Mouse (Mus musculus) lung, embryonic 14.5 days (tissue): ENCODE results near the gene Ap1s2. TPM values are rescaled to one million over a fixed set of nuclear protein-coding genes. Genes with fewer than 3 reads are reported as not detected.

Source experiments
- ATAC-seq: fragments of 200-750 bp; cut with Nextera tagmentation; 2 replicates; pipeline ENCODE4 v1.8.0; 2017; ENCODE audit warnings: mild to moderate bottlenecking, moderate TSS enrichment, moderate library complexity; ENCODE audit not compliant: insufficient read depth
- DNase-seq: peaks from one replicate; pipeline ENCODE4 v3.0.0-alpha.2; 2015
- H3K27ac ChIP-seq: fragments of 300-500 bp; sonication (generic); 2 replicates; pipeline ENCODE4 v1.5.1; 2014; ENCODE audit warnings: low read depth, mild to moderate bottlenecking, moderate library complexity
- H3K27me3 ChIP-seq: fragments of 300-500 bp; sonication (generic); 2 replicates; pipeline ENCODE4 v1.6.1; 2014; ENCODE audit warnings: low read length, control low read depth; ENCODE audit not compliant: insufficient read depth
- H3K36me3 ChIP-seq: fragments of 300-500 bp; sonication (generic); 2 replicates; pipeline ENCODE4 v1.6.1; 2014; ENCODE audit warnings: control low read depth; ENCODE audit not compliant: insufficient read depth
- H3K4me1 ChIP-seq: fragments of 300-500 bp; sonication (generic); 2 replicates; pipeline ENCODE4 v1.6.1; 2014; ENCODE audit warnings: antibody characterized with exemption, control low read depth; ENCODE audit not compliant: insufficient read depth
- H3K4me2 ChIP-seq: fragments of 300-500 bp; sonication (generic); 2 replicates; pipeline ENCODE4 v1.6.1; 2014; ENCODE audit warnings: mild to moderate bottlenecking
- H3K4me3 ChIP-seq: fragments of 300-500 bp; sonication (generic); 2 replicates; pipeline ENCODE4 v1.5.1; 2014; ENCODE audit warnings: low read depth, low read length
- H3K9ac ChIP-seq: fragments of 300-500 bp; sonication (generic); 2 replicates; pipeline ENCODE4 v1.6.1; 2014
- H3K9me3 ChIP-seq: fragments of 300-500 bp; sonication (generic); 2 replicates; pipeline ENCODE4 v1.6.1; 2016; ENCODE audit warnings: low read depth, low read length, control low read depth
- CTCF ChIP-seq: IDR thresholded peaks from 2 replicates; pipeline ENCODE4 v1.5.1; 2016; ENCODE audit warnings: antibody characterized with exemption, low read depth
- WGBS: fragments of 180-500 bp; shearing (Covaris S2); extraction: QIAGEN DNeasy Blood & Tissue Kit; methylation state at CpG from one replicate; pipeline ENCODE4 v1.1.7; 2014; 5-methylcytosine and 5-hydroxymethylcytosine counted together
- polyA plus RNA-seq: library from polyadenylated mRNA; unstranded; fragments of >200 nt; fragmentation: Nextera tagmentation; extraction: Ambion mirVana; gene quantifications from 2 replicates; pipeline ENCODE4 v1.2.1, GENCODE M21; 2014

The Ap1s2 gene
- 19.8 and 20.1 TPM in 2 replicates for polyA plus RNA-seq

DNA sequence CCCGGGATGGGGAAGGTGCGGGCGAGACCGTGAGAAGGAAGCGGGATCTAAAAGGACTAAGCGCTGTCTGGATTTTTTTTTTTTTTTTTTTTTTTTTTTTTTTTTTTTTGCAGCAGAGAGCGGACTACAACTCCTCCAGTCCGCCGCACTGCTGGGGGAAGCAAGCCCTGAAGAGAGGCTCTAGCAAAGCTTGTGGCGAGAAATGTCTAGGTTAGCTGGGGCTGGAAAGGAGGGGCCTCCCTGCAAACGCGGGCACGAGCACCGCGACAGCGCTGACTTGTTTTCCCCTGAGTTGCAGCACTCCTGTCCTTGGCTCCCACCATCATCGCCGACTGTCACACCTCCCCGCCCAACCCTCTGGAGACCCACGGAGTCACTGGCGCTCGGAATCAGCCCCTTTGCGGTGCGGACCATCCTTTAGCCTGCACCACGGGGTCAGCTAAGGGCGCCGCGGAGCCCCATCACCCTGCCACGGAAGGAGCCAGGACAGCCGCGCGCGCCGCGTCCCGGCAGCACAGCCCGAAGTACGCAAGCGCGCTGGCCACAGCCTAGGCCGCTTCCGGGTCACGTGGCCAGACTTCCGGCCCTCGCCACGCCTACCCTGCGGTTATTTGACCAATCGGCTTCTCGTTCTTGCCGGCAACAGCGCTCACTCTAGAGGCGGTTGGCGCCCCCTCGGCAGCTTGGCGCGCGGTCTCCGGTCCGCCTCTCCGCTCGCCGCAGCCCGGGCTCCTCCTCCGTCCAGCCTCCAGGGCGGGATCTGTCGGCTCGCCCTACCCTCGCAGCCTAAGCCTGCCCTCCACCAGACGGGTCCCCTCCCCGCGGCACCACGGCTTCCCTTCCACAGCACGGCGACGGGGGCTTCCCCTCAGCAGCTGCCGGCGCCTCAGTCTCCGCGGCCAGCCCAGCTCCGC is at the start of gene Ap1s2:
Ap1s2 (plus strand) TSS at position 681 of the 914 bp plus-strand sequence.
- Histone ChIP-seq H3K36me3 (no peaks in the 10 kb centered on the region), H3K9ac (peak within 1 kb of the TSS; percentile 56), H3K27me3 (no peaks in the 10 kb centered on the region), H3K4me3 (peak within 1 kb of the TSS; percentile 54), H3K4me1 (no peaks in the 10 kb centered on the region), H3K27ac (peak within 1 kb of the TSS; percentile 58; the same call in 1 of the 2 replicates), H3K4me2 (peak within 1 kb of the TSS; percentile 61), H3K9me3 (no peaks in the 10 kb centered on the region)
- ATAC-seq: peak; percentile 99
- peak; percentile 21 for TF ChIP-seq CTCF
- peak; percentile 95 for DNase-seq
- WGBS: 12% methylated on average over 53 of the region's 80 CpGs

DNA sequence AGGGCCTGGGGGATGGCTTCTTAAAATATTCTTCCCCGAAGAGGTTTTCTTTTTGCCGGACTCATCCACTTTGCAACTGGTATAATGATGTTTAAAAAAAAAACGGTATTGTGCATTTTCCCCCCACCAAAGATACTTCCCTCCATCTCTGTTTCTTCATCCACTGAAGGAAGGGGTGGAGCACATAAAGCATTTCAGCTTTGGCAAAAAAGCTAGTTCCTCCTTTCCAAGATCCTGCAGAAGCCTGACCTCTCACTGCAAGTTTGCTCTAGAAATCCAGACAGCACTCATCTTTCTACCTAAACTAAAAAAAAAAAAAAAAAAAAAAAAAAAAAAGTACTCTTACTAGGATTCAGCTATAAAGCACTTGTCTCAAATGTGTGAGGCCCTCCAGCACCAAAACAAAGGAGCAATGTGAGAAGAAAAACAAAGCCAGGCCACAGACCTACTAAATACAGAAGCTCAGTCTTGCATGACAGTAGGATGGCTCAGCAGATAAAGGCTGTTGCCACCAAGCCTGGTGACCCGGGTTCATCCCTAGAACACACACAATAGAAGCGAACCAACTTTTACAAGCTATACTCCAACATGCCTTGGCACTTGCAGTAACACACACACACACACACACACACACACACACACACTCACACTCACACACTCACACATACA is 41.0 kb upstream of the Ap1s2 start:
- no peak for TF ChIP-seq CTCF
- ATAC-seq: no peak
- no peak for DNase-seq
- H3K36me3 ChIP-seq: no peaks in the 10 kb centered on the region
- H3K4me1 ChIP-seq: no peaks in the 10 kb centered on the region
- H3K4me2 ChIP-seq: no peak overlapping the region
- no peak overlapping the region for H3K4me3 ChIP-seq
- WGBS: 60% methylated on average over 5 of the region's 5 CpGs
- no peaks in the 10 kb centered on the region for H3K9me3 ChIP-seq
- H3K27me3 ChIP-seq: no peaks in the 10 kb centered on the region
- H3K27ac ChIP-seq: no peak overlapping the region
- H3K9ac ChIP-seq: no peak overlapping the region

GRCm38 (mm10) chrX:163868659-163869278 is 40.0 kb upstream of the Ap1s2 start:
- no peaks in the 10 kb centered on the region for H3K4me1 ChIP-seq
- H3K9me3 ChIP-seq: no peaks in the 10 kb centered on the region
- DNase-seq (no peak), ATAC-seq (no peak)
- WGBS: 76% methylated on average over 11 of the region's 11 CpGs
- H3K4me3 ChIP-seq: no peak overlapping the region
- no peaks in the 10 kb centered on the region for H3K27me3 ChIP-seq
- no peak overlapping the region for H3K9ac ChIP-seq
- no peak overlapping the region for H3K27ac ChIP-seq
- no peak overlapping the region for H3K4me2 ChIP-seq
- H3K36me3 ChIP-seq: no peaks in the 10 kb centered on the region
- no peak for TF ChIP-seq CTCF

- 86% methylated on average over 3 of the region's 3 CpGs for WGBS
- no peak for TF ChIP-seq CTCF
Observed at GRCm38 (mm10) chrX:163875932-163876331, 32.9 kb upstream of the Ap1s2 start.

GRCm38 (mm10) chrX:163876636-163877035 is 32.2 kb upstream of the Ap1s2 start:
- no peaks in the 10 kb centered on the region for H3K27me3 ChIP-seq
- DNase-seq (no peak), ATAC-seq (no peak)
- no peaks in the 10 kb centered on the region for H3K36me3 ChIP-seq
- H3K4me3 ChIP-seq: no peak overlapping the region
- no peak overlapping the region for H3K27ac ChIP-seq
- H3K4me2 ChIP-seq: no peak overlapping the region
- no peak for TF ChIP-seq CTCF
- H3K9me3 ChIP-seq: no peaks in the 10 kb centered on the region
- WGBS: 68% methylated on average over 4 of the region's 4 CpGs
- no peaks in the 10 kb centered on the region for H3K4me1 ChIP-seq
- H3K9ac ChIP-seq: no peak overlapping the region

More at GRCm38 (mm10) chrX:163875932-163876331, 32.9 kb upstream of the Ap1s2 start:
- Histone ChIP-seq H3K36me3 (no peaks in the 10 kb centered on the region), H3K4me1 (no peaks in the 10 kb centered on the region), H3K4me3 (no peak overlapping the region), H3K9me3 (no peaks in the 10 kb centered on the region), H3K9ac (no peak overlapping the region), H3K27me3 (no peaks in the 10 kb centered on the region), H3K4me2 (no peak overlapping the region), H3K27ac (no peak overlapping the region)
- ATAC-seq: no peak
- no peak for DNase-seq

DNA sequence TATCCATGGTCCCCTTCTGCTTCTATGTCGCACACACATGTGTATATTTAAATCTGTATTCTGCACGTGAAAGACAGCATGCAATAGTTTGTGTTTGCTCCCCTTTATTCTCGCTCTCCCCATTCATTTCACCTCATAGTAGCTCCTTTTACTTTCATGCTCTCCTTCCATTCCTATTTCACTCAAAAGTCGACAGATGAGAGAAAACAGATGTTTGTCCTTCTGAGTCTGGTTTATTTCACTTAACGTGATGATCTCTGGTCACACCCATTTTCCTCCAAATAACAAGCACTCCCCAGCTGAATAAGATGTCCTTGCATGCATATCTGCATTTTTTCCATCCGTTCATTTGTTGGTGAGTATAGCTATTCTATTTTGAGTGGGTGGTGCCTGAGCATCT is 29.8 kb upstream of the Ap1s2 start:
- Histone ChIP-seq H3K9ac (no peak overlapping the region), H3K4me3 (no peak overlapping the region), H3K9me3 (no peaks in the 10 kb centered on the region), H3K36me3 (no peaks in the 10 kb centered on the region), H3K4me1 (no peaks in the 10 kb centered on the region), H3K27ac (no peak overlapping the region), H3K27me3 (no peaks in the 10 kb centered on the region), H3K4me2 (no peak overlapping the region)
- no peak for TF ChIP-seq CTCF
- 58% methylated on average over 6 of the region's 6 CpGs for WGBS
- DNase-seq (no peak), ATAC-seq (no peak)

DNA sequence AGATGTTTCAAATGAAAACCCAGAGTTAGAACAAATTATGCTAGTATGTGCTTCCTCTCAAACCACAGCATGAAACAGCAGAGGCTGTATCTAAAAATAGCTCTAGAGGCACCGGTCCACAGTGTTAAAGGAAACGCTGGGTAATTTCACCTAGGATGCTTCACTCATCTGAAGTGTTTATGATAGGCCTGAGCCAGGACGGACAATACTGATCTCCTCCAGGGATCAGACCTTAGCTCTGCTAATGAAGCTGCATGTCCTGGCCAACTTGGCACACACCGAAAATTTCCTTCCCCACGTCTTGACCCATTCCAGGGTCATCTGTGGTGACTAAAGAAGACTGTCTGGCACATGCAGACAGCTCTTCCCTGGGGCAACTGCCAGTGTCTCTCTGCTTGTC is 29.4 kb upstream of the Ap1s2 start:
- Histone ChIP-seq H3K9me3 (no peaks in the 10 kb centered on the region), H3K27me3 (no peaks in the 10 kb centered on the region), H3K27ac (no peak overlapping the region), H3K36me3 (no peaks in the 10 kb centered on the region), H3K9ac (no peak overlapping the region), H3K4me3 (no peak overlapping the region), H3K4me1 (no peaks in the 10 kb centered on the region), H3K4me2 (no peak overlapping the region)
- DNase-seq (peak; percentile 2), ATAC-seq (no peak)
- no peak for TF ChIP-seq CTCF
- 50% methylated on average over 5 of the region's 5 CpGs for WGBS
